Mouse (Mus musculus): ENCODE results near the gene Otop2. TPM values are rescaled to one million over a fixed set of nuclear protein-coding genes. Genes with fewer than 3 reads are reported as not detected.

The Otop2 gene
- polyA plus RNA-seq, 1 experiment, result 0.65 TPM

GRCm38 (mm10) chr11:115292631-115293375, 14.2 kb upstream of the Otop2 start:
- no peak for DNase-seq
- no peak overlapping the region for H3K27ac ChIP-seq (ENCODE audit: insufficient read depth, low read length)
- 67% methylated on average over 14 of the region's 14 CpGs for WGBS
- no peak overlapping the region for H3K4me3 ChIP-seq (replicated peaks; ENCODE audit: insufficient read depth, low read depth, low read length)
- peaks cover 24% of the 10 kb centered on the region for H3K4me1 ChIP-seq (ENCODE audit: control insufficient read depth, insufficient read depth, low read length)
- TF ChIP-seq CTCF (IDR thresholded peaks at IDR 0.05; ENCODE audit: borderline replicate concordance, insufficient read depth, low read depth, low read length), result no peak
- no peak for TF ChIP-seq POLR2A (IDR thresholded peaks at IDR 0.05; ENCODE audit: borderline replicate concordance, insufficient read depth, low read length)
- H3K27me3 ChIP-seq (ENCODE audit: control insufficient read depth, insufficient read depth, low read length), result no peaks in the 10 kb centered on the region

GRCm38 (mm10) chr11:115295939-115296338, 11.0 kb upstream of the Otop2 start:
- Histone ChIP-seq H3K4me1 (ENCODE audit: control insufficient read depth, insufficient read depth, low read length) (peaks cover 15% of the 10 kb centered on the region), H3K4me3 (replicated peaks; ENCODE audit: insufficient read depth, low read depth, low read length) (peak overlapping the region; percentile 43), H3K27ac (ENCODE audit: insufficient read depth, low read length) (peak overlapping the region; percentile 37), H3K27me3 (ENCODE audit: control insufficient read depth, insufficient read depth, low read length) (no peaks in the 10 kb centered on the region)
- peak in 1 of 2 experiments; percentile 43 for DNase-seq
- WGBS, result 50% methylated on average over 11 of the region's 11 CpGs
- TF ChIP-seq CTCF (IDR thresholded peaks at IDR 0.05; ENCODE audit: borderline replicate concordance, insufficient read depth, low read depth, low read length) (no peak), POLR2A (IDR thresholded peaks at IDR 0.05; ENCODE audit: borderline replicate concordance, insufficient read depth, low read length) (no peak)

GRCm38 (mm10) chr11:115296471-115297210, 10.3 kb upstream of the Otop2 start:
- peak overlapping the region; percentile 37 for H3K27ac ChIP-seq (ENCODE audit: insufficient read depth, low read length)
- DNase-seq, result peak; percentile 80 to 85
- no peak for TF ChIP-seq CTCF (IDR thresholded peaks at IDR 0.05; ENCODE audit: borderline replicate concordance, insufficient read depth, low read depth, low read length)
- TF ChIP-seq POLR2A (IDR thresholded peaks at IDR 0.05; ENCODE audit: borderline replicate concordance, insufficient read depth, low read length), result no peak
- H3K27me3 ChIP-seq (ENCODE audit: control insufficient read depth, insufficient read depth, low read length), result no peaks in the 10 kb centered on the region
- WGBS, result 5% methylated on average over 21 of the region's 21 CpGs
- H3K4me3 ChIP-seq (replicated peaks; ENCODE audit: insufficient read depth, low read depth, low read length), result peak overlapping the region; percentile 43
- peaks cover 15% of the 10 kb centered on the region for H3K4me1 ChIP-seq (ENCODE audit: control insufficient read depth, insufficient read depth, low read length)

GRCm38 (mm10) chr11:115297214-115297826, 9.6 kb upstream of the Otop2 start, which contains the start of gene Fads6:
Gene Fads6 (minus strand): TSS chr11:115297663.
- DNase-seq, result peak; percentile 90 to 91
- TF ChIP-seq POLR2A (IDR thresholded peaks at IDR 0.05; ENCODE audit: borderline replicate concordance, insufficient read depth, low read length) (peak; percentile 77), CTCF (IDR thresholded peaks at IDR 0.05; ENCODE audit: borderline replicate concordance, insufficient read depth, low read depth, low read length) (peak; percentile 43; the same call in 1 of the 2 replicates)
- Histone ChIP-seq H3K27me3 (ENCODE audit: control insufficient read depth, insufficient read depth, low read length) (no peaks in the 10 kb centered on the region), H3K27ac (ENCODE audit: insufficient read depth, low read length) (peak within 1 kb of the TSS; percentile 37), H3K4me1 (ENCODE audit: control insufficient read depth, insufficient read depth, low read length) (peaks cover 15% of the 10 kb centered on the region), H3K4me3 (replicated peaks; ENCODE audit: insufficient read depth, low read depth, low read length) (peak within 1 kb of the TSS; percentile 43)
- 1% methylated on average over 44 of the region's 44 CpGs for WGBS

- no peak for TF ChIP-seq CTCF (IDR thresholded peaks at IDR 0.05; ENCODE audit: borderline replicate concordance, insufficient read depth, low read depth, low read length)
- no peak for TF ChIP-seq POLR2A (IDR thresholded peaks at IDR 0.05; ENCODE audit: borderline replicate concordance, insufficient read depth, low read length)
- WGBS, result 79% methylated on average over 8 of the region's 8 CpGs
- peaks cover 10% of the 10 kb centered on the region for H3K4me1 ChIP-seq (ENCODE audit: control insufficient read depth, insufficient read depth, low read length)
- H3K27me3 ChIP-seq (ENCODE audit: control insufficient read depth, insufficient read depth, low read length), result no peaks in the 10 kb centered on the region
- DNase-seq, result no peak
- H3K4me3 ChIP-seq (replicated peaks; ENCODE audit: insufficient read depth, low read depth, low read length), result peak overlapping the region; percentile 43
- H3K27ac ChIP-seq (ENCODE audit: insufficient read depth, low read length), result peak overlapping the region; percentile 37; the same call in 1 of the 2 replicates
These were observed 8.8 kb upstream of the Otop2 start for GRCm38 (mm10) chr11:115298160-115298559.

- no peaks in the 10 kb centered on the region for H3K27me3 ChIP-seq (ENCODE audit: control insufficient read depth, insufficient read depth, low read length)
- peaks cover 9% of the 10 kb centered on the region for H3K4me1 ChIP-seq (ENCODE audit: control insufficient read depth, insufficient read depth, low read length)
- 79% methylated on average over 4 of the region's 4 CpGs for WGBS
These were observed 6.2 kb upstream of the Otop2 start for GRCm38 (mm10) chr11:115300745-115301144.

GRCm38 (mm10) chr11:115301351-115301750, 5.6 kb upstream of the Otop2 start:
- 91% methylated on average over 2 of the region's 2 CpGs for WGBS
- H3K27ac ChIP-seq (ENCODE audit: insufficient read depth, low read length), result no peak overlapping the region
- no peak overlapping the region for H3K4me3 ChIP-seq (replicated peaks; ENCODE audit: insufficient read depth, low read depth, low read length)
- peaks cover 3% of the 10 kb centered on the region; the same call in 1 of the 2 replicates for H3K4me1 ChIP-seq (ENCODE audit: control insufficient read depth, insufficient read depth, low read length)
- TF ChIP-seq POLR2A (IDR thresholded peaks at IDR 0.05; ENCODE audit: borderline replicate concordance, insufficient read depth, low read length), result no peak
- no peak for TF ChIP-seq CTCF (IDR thresholded peaks at IDR 0.05; ENCODE audit: borderline replicate concordance, insufficient read depth, low read depth, low read length)
- no peak for DNase-seq
- no peaks in the 10 kb centered on the region for H3K27me3 ChIP-seq (ENCODE audit: control insufficient read depth, insufficient read depth, low read length)

More at GRCm38 (mm10) chr11:115300745-115301144, 6.2 kb upstream of the Otop2 start:
- H3K4me3 ChIP-seq (replicated peaks; ENCODE audit: insufficient read depth, low read depth, low read length), result no peak overlapping the region
- H3K27ac ChIP-seq (ENCODE audit: insufficient read depth, low read length), result no peak overlapping the region
- TF ChIP-seq POLR2A (IDR thresholded peaks at IDR 0.05; ENCODE audit: borderline replicate concordance, insufficient read depth, low read length) (no peak), CTCF (IDR thresholded peaks at IDR 0.05; ENCODE audit: borderline replicate concordance, insufficient read depth, low read depth, low read length) (no peak)
- DNase-seq, result no peak

Data from cerebellum, adult 2 months (tissue).